Mouse (Mus musculus): ENCODE measurements around the gene Lrig1.

GRCm38 (mm10) chr6:94627714-94628595, 72.0 kb downstream of the Lrig1 start:
- TF ChIP-seq CTCF (conservative IDR thresholded peaks at IDR 0.05; ENCODE audit: insufficient read depth, insufficient read length, low read depth, low read length) (no peak), POLR2A (IDR thresholded peaks at IDR 0.05; ENCODE audit: low read depth, low read length) (no peak)

Data from kidney, adult 2 months (tissue).